Mouse (Mus musculus) liver, embryonic 18 days (tissue): Measurements from ENCODE around the gene Kti12. TPM values are rescaled to one million over a fixed set of nuclear protein-coding genes. Genes with fewer than 3 reads are reported as not detected.

Experiments
- polyA plus RNA-seq: library from polyadenylated mRNA; depleted of rRNA; stranded (reverse); fragments of >200 nt; gene quantifications from 2 replicates; pipeline ENCODE4 v1.2.3, GENCODE M21; 2012; rRNA removed

Gene Kti12
- polyA plus RNA-seq: 20.7 and 21.2 TPM in 2 replicates

DNA sequence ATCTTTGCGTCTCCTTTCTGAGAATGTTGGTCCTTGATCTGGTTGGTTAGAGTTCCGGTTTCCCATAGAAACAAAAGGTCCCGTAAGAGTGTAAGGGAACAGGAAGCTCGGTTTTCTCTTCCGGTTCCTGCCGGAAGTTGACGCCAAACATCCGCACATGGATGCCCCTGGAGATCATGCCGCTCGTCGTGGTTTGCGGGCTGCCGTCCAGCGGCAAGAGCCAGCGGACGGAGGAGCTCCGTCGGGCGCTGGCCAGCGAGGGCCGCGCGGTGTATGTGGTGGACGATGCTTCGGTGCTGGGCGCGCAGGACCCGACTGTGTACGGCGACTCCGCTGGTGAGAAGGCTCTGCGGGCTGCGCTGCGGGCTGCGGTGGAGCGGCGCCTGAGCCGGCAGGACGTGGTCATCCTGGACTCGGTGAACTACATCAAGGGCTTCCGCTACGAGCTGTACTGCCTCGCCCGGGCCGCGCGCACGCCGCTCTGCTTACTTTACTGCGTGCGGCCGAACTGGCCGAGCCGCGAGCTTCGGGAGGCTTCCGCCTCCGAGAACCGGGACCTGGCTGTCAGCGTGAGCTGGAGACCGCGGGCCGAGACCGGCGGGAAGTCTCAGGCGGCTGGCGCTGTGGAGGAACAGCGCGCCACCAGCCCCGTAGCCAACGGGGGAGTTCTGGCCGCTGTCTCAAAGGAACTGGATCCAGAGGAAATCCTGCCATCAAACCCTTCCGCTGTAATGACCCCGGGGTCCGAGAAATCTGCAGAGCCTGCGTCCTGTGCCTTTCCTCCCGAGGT, at the start of gene Kti12:
Kti12 (plus strand) TSS at position 71 of the 790 bp plus-strand sequence.

DNA sequence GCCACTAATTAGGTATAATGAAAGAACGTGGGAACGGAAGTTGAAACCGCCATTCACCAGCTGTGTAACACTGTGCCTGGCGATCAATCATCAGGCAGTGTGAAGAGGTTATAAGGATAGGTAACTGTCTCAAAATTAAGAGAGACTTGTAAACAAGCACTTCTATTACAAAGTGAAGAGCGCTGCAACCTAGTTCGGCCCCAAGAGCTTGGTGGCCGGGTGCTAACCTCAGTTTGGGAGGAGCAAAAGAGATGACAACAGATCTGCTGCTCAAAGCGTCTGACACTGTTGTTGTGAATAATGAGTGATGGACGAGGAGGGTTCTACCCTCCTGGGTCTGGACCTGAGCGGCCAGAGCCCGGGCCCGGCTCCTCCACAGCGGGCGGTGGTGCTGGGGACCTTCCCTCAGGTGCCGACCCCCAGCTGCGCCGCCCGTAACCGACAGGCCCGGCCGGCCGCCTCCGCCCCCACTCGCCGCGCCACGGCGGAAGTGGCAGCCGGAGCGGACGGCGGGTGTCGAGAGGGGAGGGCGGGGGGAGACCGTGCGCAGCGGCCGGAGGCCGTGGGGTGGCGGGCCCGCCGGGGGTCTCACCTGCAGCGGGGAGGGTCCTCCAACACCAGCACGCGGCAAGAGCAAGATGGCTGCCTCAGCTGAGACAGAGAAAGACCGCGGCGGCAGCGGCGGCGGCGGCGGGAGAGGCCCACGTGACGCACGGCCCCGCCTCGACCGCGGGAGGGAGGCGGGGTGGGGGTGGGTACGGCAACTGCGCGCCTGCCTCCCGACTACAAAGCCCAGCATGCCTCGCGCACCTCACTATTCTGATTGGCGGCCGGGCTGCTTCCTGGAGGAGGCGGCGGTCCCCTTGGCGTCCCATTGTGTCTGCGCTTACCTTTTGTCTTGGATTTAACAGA, 14.4 kb upstream of the Kti12 start, which contains the start of gene Btf3l4:
Btf3l4 (minus strand) TSS at position 699 of the 912 bp plus-strand sequence.

GRCm38 (mm10) chr4:108834115-108834970, 13.2 kb upstream of the Kti12 start, which contains the start of gene Txndc12:
Gene Txndc12, plus strand, starts transcription at chr4:108834601.

DNA sequence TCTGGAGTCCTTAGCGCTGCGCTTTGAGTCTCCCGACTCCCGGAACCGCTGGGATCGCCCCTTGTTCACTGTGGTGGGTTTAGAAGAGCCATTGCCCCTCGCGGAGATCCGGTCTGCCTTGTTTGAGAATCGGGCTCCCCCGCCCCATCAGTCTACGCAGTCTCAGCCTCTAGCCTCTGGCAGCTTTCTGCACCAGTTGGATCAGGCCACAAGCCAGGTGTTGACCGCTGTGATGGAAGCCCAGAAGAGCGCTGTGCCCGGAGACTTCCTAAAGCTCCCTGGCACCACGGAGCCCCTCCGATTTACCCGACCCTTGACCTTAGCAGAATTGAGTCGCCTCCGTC, 892 bp downstream of the Kti12 start, which contains the start of gene A730015C16Rik:
A730015C16Rik (minus strand) TSS at position 115 of the 344 bp plus-strand sequence.

GRCm38 (mm10) chr4:108878963-108879822, 31.6 kb downstream of the Kti12 start, which contains the start of gene Rab3b:
Gene Rab3b, plus strand, starts transcription at chr4:108879063.

Other genes with a start within 250 kb of the Kti12 start
- gene Cc2d1b, start 227.8 kb upstream of the Kti12 start, polyA plus RNA-seq: 8.7 and 9.0 TPM in 2 replicates
- gene 3110021N24Rik, start 128.1 kb upstream of the Kti12 start, polyA plus RNA-seq: 0.02 and 0.03 TPM in 2 replicates
- 2.1 and 2.7 TPM in 2 replicates for gene Zfyve9, start 67.0 kb upstream of the Kti12 start, polyA plus RNA-seq
- gene Btf3l4, start 14.2 kb upstream of the Kti12 start, polyA plus RNA-seq: 23.4 and 26.2 TPM in 2 replicates
- gene Txndc12, start 13.2 kb upstream of the Kti12 start, polyA plus RNA-seq: 20.6 and 23.2 TPM in 2 replicates
- 0.02 and 0.05 TPM in 2 replicates for gene A730015C16Rik, start 834 bp downstream of the Kti12 start, polyA plus RNA-seq
- gene Rab3b, start 31.3 kb downstream of the Kti12 start, polyA plus RNA-seq: 1.3 and 1.4 TPM in 2 replicates
- 34.2 and 35.9 TPM in 2 replicates for gene Nrd1, start 152.9 kb downstream of the Kti12 start, polyA plus RNA-seq